Mouse (Mus musculus) CH12.LX (cell line): ENCODE measurements at regions not wholly inside any gene's neighbourhood (a gene's known extent, or its start where the extent isn't known, plus 50 kb on each side); places are given as distances from the start of the nearest gene placed in this dataset.

ENCODE experiments used
- DNase-seq: peaks from one replicate; pipeline ENCODE4 v3.0.0-alpha.2; 2013; ENCODE audit errors: extremely low read depth
- H3K27ac ChIP-seq: 2 replicates; pipeline ENCODE4 v1.5.1; 2012; ENCODE audit warnings: low read depth, mild to moderate bottlenecking, control low read depth, moderate library complexity; ENCODE audit not compliant: insufficient read depth
- H3K27me3 ChIP-seq: replicated peaks from 2 replicates; pipeline ENCODE3; 2012; ENCODE audit warnings: inconsistent platforms
- H3K36me3 ChIP-seq, 2 experiments: replicated peaks in 1 of 2; 2 replicates each; pipeline versions ENCODE3 to v1.6.1; 2012; ENCODE audit warnings: inconsistent platforms in 1 of 2, low read length in 1 of 2, mild to moderate bottlenecking in 1 of 2, mixed read lengths in 1 of 2, moderate library complexity in 1 of 2; ENCODE audit not compliant: control insufficient read depth in 1 of 2, insufficient read depth in 1 of 2
- H3K4me1 ChIP-seq, 2 experiments: 2 replicates each; pipeline ENCODE4 v1.6.1; 2012; ENCODE audit warnings: inconsistent platforms in 1 of 2, moderate library complexity in 1 of 2; ENCODE audit not compliant: insufficient read depth in 2 of 2, control insufficient read depth in 1 of 2
- H3K4me2 ChIP-seq: 2 replicates; pipeline ENCODE4 v1.6.1; 2012; ENCODE audit warnings: low read depth, mild to moderate bottlenecking, control low read depth; ENCODE audit not compliant: poor library complexity, insufficient read depth, severe bottlenecking
- H3K4me3 ChIP-seq, 3 experiments: fragments of 150-350 bp in 1 of 3; sonication (generic) in 1 of 3; replicated peaks in 1 of 3; 2 replicates each; pipeline versions ENCODE3 to v1.5.1; 2011 to 2012; ENCODE audit warnings: low read depth in 2 of 3, low read length in 2 of 3, mild to moderate bottlenecking in 2 of 3, moderate library complexity in 2 of 3, control low read depth in 1 of 3, improper control_type of control experiment in 1 of 3, inconsistent platforms in 1 of 3, mixed read lengths in 1 of 3; ENCODE audit not compliant: poor library complexity in 1 of 3
- H3K79me2 ChIP-seq: replicated peaks from 2 replicates; pipeline ENCODE4 v1.6.1; 2012; ENCODE audit warnings: mild to moderate bottlenecking, moderate library complexity; ENCODE audit not compliant: control insufficient read depth, poor library complexity, insufficient read depth, severe bottlenecking; ENCODE audit errors: extremely low read depth
- H3K9ac ChIP-seq: 2 replicates; pipeline ENCODE4 v1.6.1; 2012; ENCODE audit warnings: low read depth, mild to moderate bottlenecking, control low read depth, moderate library complexity; ENCODE audit not compliant: insufficient read depth
- H3K9me3 ChIP-seq: replicated peaks from 2 replicates; pipeline ENCODE3; 2012; ENCODE audit warnings: low read length, inconsistent platforms, mixed read lengths
- BHLHE40 ChIP-seq: IDR thresholded peaks from 2 replicates; pipeline ENCODE4 v1.6.1; 2011; ENCODE audit warnings: mild to moderate bottlenecking, low read depth, low read length, improper control_type of control experiment
- CTCF ChIP-seq, 2 experiments: IDR thresholded peaks in 1 of 2; conservative IDR thresholded peaks in 1 of 2; 2 replicates each; pipeline ENCODE4 v1.5.1; 2011 to 2012; ENCODE audit warnings: low read depth in 2 of 2, low read length in 2 of 2, improper control_type of control experiment in 1 of 2, inconsistent platforms in 1 of 2, mild to moderate bottlenecking in 1 of 2, moderate library complexity in 1 of 2
- E2F4 ChIP-seq: IDR thresholded peaks from 2 replicates; pipeline ENCODE4 v1.6.1; 2011; ENCODE audit warnings: low read depth, low read length, improper control_type of control experiment; ENCODE audit not compliant: insufficient replicate concordance
- ETS1 ChIP-seq: conservative IDR thresholded peaks from 2 replicates; pipeline ENCODE4 v1.6.1; 2012; ENCODE audit warnings: low read depth, mild to moderate bottlenecking, inconsistent platforms, low read length, improper control_type of control experiment, moderate library complexity
- IRF4 ChIP-seq: IDR thresholded peaks from 2 replicates; pipeline ENCODE4 v1.6.1; 2014; ENCODE audit warnings: low read depth, mild to moderate bottlenecking, inconsistent platforms, low read length, improper control_type of control experiment
- KAT2A ChIP-seq: IDR thresholded peaks from 2 replicates; pipeline ENCODE4 v1.6.1; 2012; ENCODE audit warnings: low read length, improper control_type of control experiment, inconsistent platforms; ENCODE audit not compliant: insufficient replicate concordance
- MAX ChIP-seq: IDR thresholded peaks from 2 replicates; pipeline ENCODE4 v1.6.1; 2011; ENCODE audit warnings: low read length, improper control_type of control experiment
- MEF2A ChIP-seq: IDR thresholded peaks from 2 replicates; pipeline ENCODE4 v1.6.1; 2014; ENCODE audit warnings: low read depth, mild to moderate bottlenecking, inconsistent platforms, low read length, improper control_type of control experiment, borderline replicate concordance
- POLR2A ChIP-seq: IDR thresholded peaks from 2 replicates; pipeline ENCODE4 v1.6.1; 2011; ENCODE audit warnings: low read depth, mild to moderate bottlenecking, improper control_type of control experiment, low read length
- RAD21 ChIP-seq: IDR thresholded peaks from 2 replicates; pipeline ENCODE4 v1.6.1; 2011; ENCODE audit warnings: low read depth, mild to moderate bottlenecking, low read length, improper control_type of control experiment, moderate library complexity
- SIN3A ChIP-seq: IDR thresholded peaks from 2 replicates; pipeline ENCODE4 v1.6.1; 2012; ENCODE audit warnings: low read length, improper control_type of control experiment, inconsistent platforms
- SMC3 ChIP-seq: IDR thresholded peaks from 2 replicates; pipeline ENCODE4 v1.6.1; 2011; ENCODE audit warnings: low read depth, low read length, improper control_type of control experiment
- TCF12 ChIP-seq: IDR thresholded peaks from 2 replicates; pipeline ENCODE4 v1.6.1; 2014; ENCODE audit warnings: low read depth, mild to moderate bottlenecking, inconsistent platforms, low read length, improper control_type of control experiment
- UBTF ChIP-seq: IDR thresholded peaks from 2 replicates; pipeline ENCODE4 v1.6.1; 2012; ENCODE audit warnings: low read depth, mild to moderate bottlenecking, inconsistent platforms, low read length, improper control_type of control experiment, moderate library complexity
- USF2 ChIP-seq: conservative IDR thresholded peaks from 2 replicates; pipeline ENCODE4 v1.6.1; 2011; ENCODE audit warnings: low read depth, low read length, improper control_type of control experiment
- ZMIZ1 ChIP-seq: IDR thresholded peaks from 2 replicates; pipeline ENCODE4 v1.6.1; 2012; ENCODE audit warnings: low read depth, mild to moderate bottlenecking, inconsistent platforms, low read length, improper control_type of control experiment
- ZNF384 ChIP-seq: IDR thresholded peaks from 2 replicates; pipeline ENCODE4 v1.6.1; 2012; ENCODE audit warnings: low read depth, low read length, improper control_type of control experiment, inconsistent platforms
- dilution Hi-C: fragments of 300-500 bp; cut with MboI; formaldehyde crosslinking; loops from 2 replicates; pipeline ENCODE4 v1.14.3; 2020; ENCODE audit warnings: low sequenced_read_pairs; ENCODE audit not compliant: extremely low pct_unique_long_range_greater_than_20kb, extremely low pct_ligation_motif_present
- in situ Hi-C: fragments of 300-500 bp; cut with MboI; formaldehyde crosslinking; loops from 3 replicates; pipeline ENCODE4 v1.14.3; 2019; ENCODE audit warnings: low sequenced_read_pairs, low pct_ligation_motif_present, low pct_unique_long_range_greater_than_20kb, mixed read lengths

- Histone ChIP-seq H3K79me2 (no peaks in the 10 kb centered on the region), H3K4me3 (no peak overlapping the region), H3K27ac (no peak overlapping the region), H3K9ac (no peak overlapping the region), H3K9me3 (peaks cover 65% of the 10 kb centered on the region), H3K27me3 (peaks cover 2% of the 10 kb centered on the region), H3K4me1 (no peaks in the 10 kb centered on the region), H3K4me2 (no peak overlapping the region), H3K36me3 (no peaks in the 10 kb centered on the region)
- TF ChIP-seq E2F4 = no peak
- TF ChIP-seq KAT2A = no peak
- no peak for TF ChIP-seq ZMIZ1
- TF ChIP-seq SIN3A = no peak
- TF ChIP-seq BHLHE40 = no peak
- no peak for TF ChIP-seq IRF4
- TF ChIP-seq TCF12 = no peak
- dilution Hi-C loops = no loop called here
- in situ Hi-C loops = no loop called here
- no peak for DNase-seq
These were observed 83.6 kb upstream of the Igsf21 start for GRCm38 (mm10) chr4:140330138-140330537.

- Histone ChIP-seq H3K9me3 (peaks cover 80% of the 10 kb centered on the region), H3K27me3 (peaks cover 2% of the 10 kb centered on the region), H3K4me2 (no peak overlapping the region), H3K4me1 (no peaks in the 10 kb centered on the region)
- DNase-seq = no peak
- in situ Hi-C loops = no loop called here
- no peak for TF ChIP-seq UBTF
- no peak for TF ChIP-seq RAD21
- TF ChIP-seq SMC3 = no peak
- no peak for TF ChIP-seq MEF2A
- no peak for TF ChIP-seq ETS1
- TF ChIP-seq ZMIZ1 = no peak
- no peak for TF ChIP-seq MAX
- TF ChIP-seq TCF12 = no peak
- no peak for TF ChIP-seq POLR2A
- no peak for TF ChIP-seq CTCF (conservative IDR thresholded peaks at IDR 0.05 in 1 of 2, IDR thresholded peaks at IDR 0.05 in 1 of 2; ENCODE audit: low read depth in 2 of 2, low read length in 2 of 2)
- TF ChIP-seq ZNF384 = no peak
- no peak for TF ChIP-seq USF2
- TF ChIP-seq, all 38 proteins: peak for 0
- H3K27ac ChIP-seq = no peak overlapping the region
- dilution Hi-C loops = no loop called here
- no peaks in the 10 kb centered on the region for H3K36me3 ChIP-seq
- no peak overlapping the region for H3K4me3 ChIP-seq
- no peak overlapping the region for H3K9ac ChIP-seq
- H3K79me2 ChIP-seq = no peaks in the 10 kb centered on the region
These were observed 80.3 kb upstream of the Igsf21 start for GRCm38 (mm10) chr4:140326706-140327440.
